Mouse (Mus musculus): ENCODE data around the gene Cacna2d4. TPM values are rescaled to one million over a fixed set of nuclear protein-coding genes. Genes with fewer than 3 reads are reported as not detected.

Gene Cacna2d4
- polyA plus RNA-seq, 1 experiment from 2014 or later, result 0.09 TPM

DNA sequence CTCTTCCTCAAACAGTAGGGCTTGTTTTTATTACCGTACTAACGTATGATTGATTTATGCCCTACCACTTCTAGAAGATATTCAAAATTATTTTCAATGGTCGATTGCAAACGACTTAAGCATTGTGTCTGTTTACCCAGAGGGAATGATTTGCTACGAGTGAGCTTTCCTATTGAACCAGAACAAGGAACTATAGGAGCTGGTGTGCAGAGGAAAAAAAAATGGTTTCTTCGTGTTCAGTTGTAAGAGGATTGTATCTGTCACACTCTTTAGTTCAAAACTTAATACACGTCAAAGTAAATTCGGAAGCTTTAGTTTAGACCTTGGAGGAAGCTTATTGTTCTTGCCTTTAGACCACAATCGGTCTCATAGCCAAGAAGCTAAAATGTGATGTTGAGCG, 152.8 kb downstream of the Cacna2d4 start:
- peak overlapping the region; percentile 83 for H3K4me3 ChIP-seq
- H3K27ac ChIP-seq, result peak overlapping the region; percentile 97
- H3K4me1 ChIP-seq (replicated peaks), result peaks cover 29% of the 10 kb centered on the region
- H3K9me3 ChIP-seq, result no peaks in the 10 kb centered on the region
- 35% methylated on average over 10 of the region's 10 CpGs for WGBS
- H3K36me3 ChIP-seq, result 0 out of 2 replicates have a peak, but pooled peaks cover 2% of the 10 kb centered on the region
- no peak for DNase-seq (ENCODE audit: low spot score)
- H3K27me3 ChIP-seq (ENCODE audit: insufficient read depth, poor library complexity, severe bottlenecking), result no peaks in the 10 kb centered on the region

DNA sequence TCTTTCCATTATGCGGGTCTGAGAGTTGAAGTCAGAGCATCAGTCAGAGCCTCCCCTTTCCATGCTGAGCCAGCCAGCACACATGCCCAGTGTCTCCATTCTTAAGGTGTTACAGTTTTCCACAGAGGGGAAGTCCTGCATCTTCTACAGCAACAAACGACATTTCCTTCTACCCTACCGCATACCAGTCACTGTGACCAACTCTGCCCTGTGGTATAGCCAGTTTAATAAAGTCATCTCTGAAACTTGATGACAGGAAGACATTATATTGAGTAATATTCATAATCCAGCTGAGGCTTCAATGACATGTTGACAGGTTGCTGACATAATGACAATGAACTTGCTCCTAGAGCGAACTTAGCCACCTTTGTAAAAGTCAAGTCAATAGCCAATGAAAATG, 154.4 kb downstream of the Cacna2d4 start:
- peaks cover 29% of the 10 kb centered on the region for H3K4me1 ChIP-seq (replicated peaks)
- DNase-seq (ENCODE audit: low spot score), result no peak
- no peaks in the 10 kb centered on the region for H3K9me3 ChIP-seq
- H3K27me3 ChIP-seq (ENCODE audit: insufficient read depth, poor library complexity, severe bottlenecking), result no peaks in the 10 kb centered on the region
- 91% methylated on average over 4 of the region's 4 CpGs for WGBS
- H3K36me3 ChIP-seq, result no peaks in the 10 kb centered on the region
- no peak overlapping the region for H3K4me3 ChIP-seq
- no peak overlapping the region for H3K27ac ChIP-seq

DNA sequence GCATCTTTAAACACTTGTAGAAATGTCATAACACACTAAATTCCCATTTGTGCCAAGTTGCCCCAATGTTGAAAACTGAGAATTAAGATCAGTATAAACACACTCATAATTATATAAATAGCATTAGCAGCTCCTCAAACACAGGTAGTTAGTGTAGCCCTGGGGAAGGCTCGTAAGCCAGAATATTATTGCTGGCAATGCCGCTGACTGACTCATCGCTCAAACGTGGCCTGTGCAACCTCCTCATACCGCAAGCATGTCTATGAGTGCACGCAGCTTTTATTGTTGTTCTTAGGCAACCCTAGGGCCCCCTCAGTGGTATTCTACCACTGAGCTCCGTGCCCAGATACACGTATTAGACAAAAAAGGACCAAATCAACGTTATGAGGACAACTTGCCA, 156.5 kb downstream of the Cacna2d4 start:
- 86% methylated on average over 9 of the region's 9 CpGs for WGBS
- 0 out of 2 replicates have a peak, but pooled peaks cover 2% of the 10 kb centered on the region for H3K36me3 ChIP-seq
- H3K27me3 ChIP-seq (ENCODE audit: insufficient read depth, poor library complexity, severe bottlenecking), result no peaks in the 10 kb centered on the region
- 0 out of 2 replicates have a peak, but pooled peaks cover 2% of the 10 kb centered on the region for H3K9me3 ChIP-seq
- no peak overlapping the region for H3K27ac ChIP-seq
- peaks cover 12% of the 10 kb centered on the region; the same call in 1 of the 2 replicates for H3K4me1 ChIP-seq (replicated peaks)
- no peak for DNase-seq (ENCODE audit: low spot score)
- no peak overlapping the region for H3K4me3 ChIP-seq

DNA sequence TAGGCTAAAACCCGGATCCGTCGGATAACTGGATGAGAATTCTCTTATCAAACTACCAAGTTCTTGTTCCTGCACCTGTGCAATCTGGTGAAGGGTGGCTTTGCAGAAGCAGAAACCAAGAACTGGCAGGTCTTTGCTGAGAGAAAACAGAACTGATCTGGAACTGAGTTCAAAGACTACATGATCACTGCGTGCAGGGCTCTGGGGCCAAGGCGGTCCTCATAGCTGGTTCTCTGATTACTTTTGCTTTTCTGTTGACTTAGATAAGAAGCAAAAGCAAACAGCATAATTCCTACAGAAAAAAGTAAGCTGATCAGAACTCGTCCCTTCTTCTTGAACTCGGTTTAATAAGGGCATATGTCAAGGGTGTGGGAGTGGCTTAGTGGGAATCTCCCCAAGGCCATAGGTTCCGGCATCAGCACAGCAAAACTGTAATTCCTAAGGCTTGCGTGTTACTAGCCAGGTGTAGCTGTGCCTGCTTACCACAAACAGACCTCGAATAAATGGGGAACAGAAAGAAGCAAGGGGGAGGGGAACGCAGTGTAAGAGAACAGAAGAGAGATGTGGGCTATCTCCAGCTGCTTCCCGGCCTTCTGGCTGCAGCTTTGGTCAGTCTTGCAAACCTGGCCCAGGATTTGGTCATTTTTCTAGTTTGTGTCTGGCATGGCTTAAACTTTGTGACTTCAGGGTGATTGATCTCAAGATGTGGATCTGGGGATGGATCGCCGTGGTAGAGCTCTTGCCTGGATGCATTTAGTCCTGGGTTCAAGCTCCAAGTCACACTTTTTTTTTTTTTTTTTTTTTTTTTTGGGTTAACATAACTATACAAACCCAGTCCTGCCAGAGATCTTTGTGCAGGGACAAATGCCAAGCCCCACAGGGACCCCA, 159.3 kb downstream of the Cacna2d4 start:
- WGBS, result 88% methylated on average over 14 of the region's 14 CpGs

DNA sequence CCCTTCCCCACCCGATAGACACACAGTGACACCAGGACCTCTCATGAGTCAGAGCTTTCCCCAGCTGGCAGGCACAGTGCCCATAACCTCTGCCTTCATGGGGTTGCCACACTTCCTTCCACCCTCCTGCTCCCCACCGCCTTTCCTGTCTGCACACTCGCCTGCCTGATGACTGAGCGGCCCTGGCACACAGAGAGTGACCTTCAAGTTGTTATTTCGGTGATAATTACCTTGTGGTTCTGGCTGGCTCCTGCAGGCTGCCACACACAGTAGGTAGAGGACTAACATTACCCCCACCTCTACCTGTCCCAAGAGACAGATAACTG, 159.9 kb downstream of the Cacna2d4 start:
- Histone ChIP-seq H3K4me1 (replicated peaks) (no peaks in the 10 kb centered on the region), H3K27ac (no peak overlapping the region), H3K9me3 (0 out of 2 replicates have a peak, but pooled peaks cover 2% of the 10 kb centered on the region), H3K4me3 (no peak overlapping the region), H3K27me3 (ENCODE audit: insufficient read depth, poor library complexity, severe bottlenecking) (no peaks in the 10 kb centered on the region), H3K36me3 (0 out of 2 replicates have a peak, but pooled peaks cover 2% of the 10 kb centered on the region)
- WGBS, result 78% methylated on average over 5 of the region's 5 CpGs
- no peak for DNase-seq (ENCODE audit: low spot score)

More for the DNA sequence above, 159.3 kb downstream of the Cacna2d4 start:
- no peak overlapping the region for H3K27ac ChIP-seq
- no peaks in the 10 kb centered on the region for H3K27me3 ChIP-seq (ENCODE audit: insufficient read depth, poor library complexity, severe bottlenecking)
- H3K4me3 ChIP-seq, result no peak overlapping the region
- 0 out of 2 replicates have a peak, but pooled peaks cover 2% of the 10 kb centered on the region for H3K36me3 ChIP-seq
- DNase-seq (ENCODE audit: low spot score), result no peak
- H3K4me1 ChIP-seq (replicated peaks), result no peaks in the 10 kb centered on the region
- H3K9me3 ChIP-seq, result 0 out of 2 replicates have a peak, but pooled peaks cover 2% of the 10 kb centered on the region

DNA sequence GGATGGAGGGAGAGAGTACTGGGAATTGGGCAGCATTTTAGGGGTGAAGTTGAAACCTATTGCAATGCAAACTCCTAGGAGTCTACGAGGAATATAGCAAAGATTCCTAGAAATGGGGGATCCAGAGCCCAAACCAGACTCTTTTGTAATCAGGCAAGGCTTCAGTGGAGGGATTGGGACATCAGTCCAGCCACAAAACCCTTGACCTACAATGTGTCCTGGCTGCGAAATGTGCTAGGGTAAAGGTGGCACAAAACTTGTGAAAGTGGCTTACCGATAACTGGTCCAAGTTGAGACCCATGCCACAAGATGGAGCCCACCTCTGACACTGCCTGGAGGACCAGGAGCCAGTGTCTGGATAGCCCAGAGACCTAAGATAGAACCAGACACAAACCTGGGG, 163.0 kb downstream of the Cacna2d4 start:
- 89% methylated on average over 3 of the region's 3 CpGs for WGBS
- no peak for DNase-seq (ENCODE audit: low spot score)
- H3K27ac ChIP-seq, result no peak overlapping the region
- no peak overlapping the region for H3K4me3 ChIP-seq
- H3K9me3 ChIP-seq, result 0 out of 2 replicates have a peak, but pooled peaks cover 2% of the 10 kb centered on the region
- H3K4me1 ChIP-seq (replicated peaks), result no peaks in the 10 kb centered on the region
- 0 out of 2 replicates have a peak, but pooled peaks cover 2% of the 10 kb centered on the region for H3K36me3 ChIP-seq
- H3K27me3 ChIP-seq (ENCODE audit: insufficient read depth, poor library complexity, severe bottlenecking), result no peaks in the 10 kb centered on the region

DNA sequence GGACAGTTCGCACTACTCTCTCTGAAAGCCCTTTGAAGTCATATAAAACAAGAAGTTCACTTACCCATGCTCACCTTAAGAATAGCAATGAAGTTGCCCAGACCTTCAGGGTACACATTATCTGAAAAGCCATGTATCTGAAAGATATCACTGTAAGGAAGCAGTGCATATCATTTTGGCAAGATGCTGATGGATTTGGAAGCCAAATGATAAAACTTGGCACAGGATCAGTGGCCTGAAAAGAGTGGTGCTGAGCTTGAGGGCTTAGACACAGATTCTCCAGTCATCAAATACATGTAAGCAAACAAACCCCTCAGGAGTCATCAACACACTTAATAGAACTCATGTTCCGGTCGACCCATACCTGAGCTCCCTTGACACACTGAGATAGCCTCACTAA, 164.3 kb downstream of the Cacna2d4 start:
- H3K9me3 ChIP-seq, result 0 out of 2 replicates have a peak, but pooled peaks cover 2% of the 10 kb centered on the region
- DNase-seq (ENCODE audit: low spot score), result no peak
- WGBS, result 94% methylated on average over 3 of the region's 3 CpGs
- H3K27me3 ChIP-seq (ENCODE audit: insufficient read depth, poor library complexity, severe bottlenecking), result no peaks in the 10 kb centered on the region
- H3K36me3 ChIP-seq, result 0 out of 2 replicates have a peak, but pooled peaks cover 2% of the 10 kb centered on the region
- no peaks in the 10 kb centered on the region for H3K4me1 ChIP-seq (replicated peaks)
- no peak overlapping the region for H3K27ac ChIP-seq
- H3K4me3 ChIP-seq, result no peak overlapping the region

DNA sequence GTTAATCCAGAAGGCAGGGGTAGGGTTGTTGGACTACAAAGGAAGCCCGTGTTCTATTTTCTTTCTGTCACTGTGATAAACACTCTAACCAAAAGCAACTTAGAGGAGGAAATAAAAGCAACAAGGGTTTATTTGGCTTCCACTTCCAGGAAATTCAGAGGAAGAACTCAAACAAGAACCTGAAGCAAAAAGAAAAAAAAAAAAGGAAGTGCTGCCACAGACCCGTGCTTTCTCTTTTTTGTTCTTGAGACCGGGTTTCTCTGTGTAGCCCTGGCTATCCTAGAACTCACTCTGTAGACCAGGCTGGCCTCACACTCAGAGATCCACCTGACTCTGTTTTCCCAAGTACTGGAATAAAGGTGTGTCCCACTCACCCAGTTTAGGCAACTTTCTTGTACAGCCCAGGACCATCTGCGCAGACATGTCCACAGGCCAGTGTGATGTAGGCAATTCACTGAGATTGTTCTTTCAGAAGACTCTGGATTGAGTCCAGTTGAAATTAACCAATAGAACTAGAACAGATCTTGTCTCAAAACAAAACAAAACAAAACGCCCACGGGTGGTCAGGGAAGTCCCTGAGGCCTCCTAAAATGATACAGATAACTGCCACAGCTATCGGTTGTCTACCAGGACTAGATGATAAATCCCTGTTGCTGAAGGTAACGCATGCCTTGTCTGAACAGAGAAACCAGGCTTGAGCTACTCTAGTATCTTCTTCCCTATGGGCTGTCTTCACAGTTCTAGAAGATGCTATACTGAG, 165.4 kb downstream of the Cacna2d4 start:
- 90% methylated on average over 8 of the region's 8 CpGs for WGBS
- H3K27me3 ChIP-seq (ENCODE audit: insufficient read depth, poor library complexity, severe bottlenecking), result no peaks in the 10 kb centered on the region
- H3K9me3 ChIP-seq, result 0 out of 2 replicates have a peak, but pooled peaks cover 2% of the 10 kb centered on the region
- H3K4me3 ChIP-seq, result no peak overlapping the region
- no peak overlapping the region for H3K27ac ChIP-seq
- 0 out of 2 replicates have a peak, but pooled peaks cover 2% of the 10 kb centered on the region for H3K36me3 ChIP-seq
- DNase-seq (ENCODE audit: low spot score), result no peak
- no peaks in the 10 kb centered on the region for H3K4me1 ChIP-seq (replicated peaks)

Other genes starting within 250 kb of the Cacna2d4 start
- gene Dcp1b, start 61.3 kb upstream of the Cacna2d4 start, polyA plus RNA-seq (2016; fragmentation: Nextera tagmentation; extraction: Ambion mirVana), result 10.0 and 11.1 TPM in 2 replicates
- 2.7 and 2.8 TPM in 2 replicates for gene Cacna1c, start 40.1 kb upstream of the Cacna2d4 start, polyA plus RNA-seq (2016; fragmentation: Nextera tagmentation; extraction: Ambion mirVana)
- 0.12 and 0.16 TPM in 2 replicates for gene Lrtm2, start 94.2 kb downstream of the Cacna2d4 start, polyA plus RNA-seq (2016; fragmentation: Nextera tagmentation; extraction: Ambion mirVana)
- gene Adipor2, start 181.2 kb downstream of the Cacna2d4 start, polyA plus RNA-seq (2016; fragmentation: Nextera tagmentation; extraction: Ambion mirVana), result 28.2 and 36.7 TPM in 2 replicates
- 3.1 and 3.4 TPM in 2 replicates for gene Fbxl14, start 243.1 kb downstream of the Cacna2d4 start, polyA plus RNA-seq (2016; fragmentation: Nextera tagmentation; extraction: Ambion mirVana)